Mouse (Mus musculus): ENCODE data around the gene Stx1b.

GRCm38 (mm10) chr7:127870136-127870821, 45.9 kb upstream of the Stx1b start:
- TF ChIP-seq SMC3 (IDR thresholded peaks at IDR 0.05; ENCODE audit: low read depth, low read length): peak; percentile 71
- peak; percentile 30 to 86 (median 36); a peak in 5 of 6 replicates for TF ChIP-seq CTCF (IDR thresholded peaks at IDR 0.05 in 2 of 3, conservative IDR thresholded peaks at IDR 0.05 in 1 of 3; ENCODE audit: control insufficient read depth in 1 of 3, insufficient read depth in 1 of 3, low read depth in 2 of 3, low read length in 3 of 3, poor library complexity in 1 of 3, severe bottlenecking in 1 of 3)
- TF ChIP-seq MAFK (IDR thresholded peaks at IDR 0.05; ENCODE audit: borderline replicate concordance, low read depth, low read length): no peak
- no peak for TF ChIP-seq JUND (IDR thresholded peaks at IDR 0.05; ENCODE audit: low read depth, low read length)
- no peak for TF ChIP-seq BHLHE40 (IDR thresholded peaks at IDR 0.05; ENCODE audit: borderline replicate concordance, low read depth, low read length)
- no peak for TF ChIP-seq POLR2A (IDR thresholded peaks at IDR 0.05; ENCODE audit: control insufficient read depth in 1 of 2, insufficient read depth in 1 of 2, low read depth in 1 of 2, low read length in 2 of 2, poor library complexity in 1 of 2)
- TF ChIP-seq ZKSCAN1 (IDR thresholded peaks at IDR 0.05; ENCODE audit: low read depth, low read length): no peak
- peak; percentile 7 to 24; a peak in 1 of 4 replicates for TF ChIP-seq EP300 (IDR thresholded peaks at IDR 0.05; ENCODE audit: low read depth in 1 of 2, low read length in 2 of 2)
- no peak for TF ChIP-seq MAX (IDR thresholded peaks at IDR 0.05; ENCODE audit: low read length)
- TF ChIP-seq MEF2A (IDR thresholded peaks at IDR 0.05; ENCODE audit: extremely low read depth, insufficient replicate concordance, low read depth, low read length, poor library complexity, severe bottlenecking): no peak

All from MEL (cell line).